Mouse (Mus musculus) heart, embryonic 14.5 days (tissue): ENCODE data around the gene Stxbp3. TPM values are rescaled to one million over a fixed set of nuclear protein-coding genes. Genes with fewer than 3 reads are reported as not detected.
A peak's percentile ranks its signal among the peaks of the same experiment; 100 is the strongest.

Experiments
- ATAC-seq: fragments of 200-750 bp; cut with Nextera tagmentation; 2 replicates; pipeline ENCODE4 v1.8.0; 2017; ENCODE audit warnings: low read depth, moderate TSS enrichment; ENCODE audit not compliant: insufficient number of reproducible peaks, insufficient read depth, low FRiP score
- H3K27ac ChIP-seq, 2 experiments: fragments of 200-500 bp in 1 of 2; fragments of 300-500 bp in 1 of 2; sonication (generic) in 1 of 2; replicated peaks in 1 of 2; 2 replicates each; pipeline ENCODE4 v1.5.1; 2012 to 2014; ENCODE audit warnings: low read depth in 2 of 2, low read length in 2 of 2, control low read depth in 1 of 2, mild to moderate bottlenecking in 1 of 2, mixed read lengths in 1 of 2; ENCODE audit not compliant: control insufficient read depth in 1 of 2, insufficient read depth in 1 of 2
- H3K27me3 ChIP-seq: fragments of 300-500 bp; sonication (generic); 2 replicates; pipeline ENCODE4 v1.6.1; 2014; ENCODE audit warnings: mild to moderate bottlenecking, low read length, control low read depth; ENCODE audit not compliant: control insufficient read depth, insufficient read depth
- H3K36me3 ChIP-seq: fragments of 300-500 bp; sonication (generic); 2 replicates; pipeline ENCODE4 v1.6.1; 2014; ENCODE audit warnings: mild to moderate bottlenecking, control low read depth, low read length, mixed read lengths; ENCODE audit not compliant: control insufficient read depth, insufficient read depth
- H3K4me1 ChIP-seq, 2 experiments: fragments of 200-500 bp in 1 of 2; fragments of 300-500 bp in 1 of 2; sonication (generic) in 1 of 2; 2 replicates each; pipeline ENCODE4 v1.6.1; 2012 to 2014; ENCODE audit warnings: low read length in 2 of 2, control low read depth in 1 of 2, mixed read lengths in 1 of 2; ENCODE audit not compliant: control insufficient read depth in 2 of 2, insufficient read depth in 2 of 2
- H3K4me2 ChIP-seq: fragments of 300-500 bp; sonication (generic); 2 replicates; pipeline ENCODE4 v1.6.1; 2014; ENCODE audit warnings: mild to moderate bottlenecking, low read length
- H3K4me3 ChIP-seq, 2 experiments: fragments of 200-500 bp in 1 of 2; fragments of 300-500 bp in 1 of 2; sonication (generic) in 1 of 2; 2 replicates each; pipeline ENCODE4 v1.5.1; 2012 to 2014; ENCODE audit warnings: low read length in 2 of 2, mild to moderate bottlenecking in 2 of 2, control low read depth in 1 of 2, low read depth in 1 of 2, moderate library complexity in 1 of 2; ENCODE audit not compliant: control insufficient read depth in 1 of 2, insufficient read depth in 1 of 2
- H3K9ac ChIP-seq: fragments of 300-500 bp; sonication (generic); 2 replicates; pipeline ENCODE4 v1.6.1; 2014; ENCODE audit warnings: mild to moderate bottlenecking, low read length
- H3K9me3 ChIP-seq: fragments of 300-500 bp; sonication (generic); 2 replicates; pipeline ENCODE4 v1.6.1; 2016; ENCODE audit warnings: low read length, control low read depth; ENCODE audit not compliant: control insufficient read depth
- WGBS: fragments of 180-500 bp; shearing (Covaris S2); extraction: QIAGEN DNeasy Blood & Tissue Kit; methylation state at CpG from one replicate; pipeline ENCODE4 v1.1.7; 2014; 5-methylcytosine and 5-hydroxymethylcytosine counted together
- polyA plus RNA-seq: library from polyadenylated mRNA; unstranded; fragments of >200 nt; fragmentation: Nextera tagmentation; extraction: Ambion mirVana; gene quantifications from 2 replicates; pipeline ENCODE4 v1.2.1, GENCODE M21; 2014

Stxbp3 gene
- polyA plus RNA-seq: 28.4 and 31.6 TPM in 2 replicates

DNA sequence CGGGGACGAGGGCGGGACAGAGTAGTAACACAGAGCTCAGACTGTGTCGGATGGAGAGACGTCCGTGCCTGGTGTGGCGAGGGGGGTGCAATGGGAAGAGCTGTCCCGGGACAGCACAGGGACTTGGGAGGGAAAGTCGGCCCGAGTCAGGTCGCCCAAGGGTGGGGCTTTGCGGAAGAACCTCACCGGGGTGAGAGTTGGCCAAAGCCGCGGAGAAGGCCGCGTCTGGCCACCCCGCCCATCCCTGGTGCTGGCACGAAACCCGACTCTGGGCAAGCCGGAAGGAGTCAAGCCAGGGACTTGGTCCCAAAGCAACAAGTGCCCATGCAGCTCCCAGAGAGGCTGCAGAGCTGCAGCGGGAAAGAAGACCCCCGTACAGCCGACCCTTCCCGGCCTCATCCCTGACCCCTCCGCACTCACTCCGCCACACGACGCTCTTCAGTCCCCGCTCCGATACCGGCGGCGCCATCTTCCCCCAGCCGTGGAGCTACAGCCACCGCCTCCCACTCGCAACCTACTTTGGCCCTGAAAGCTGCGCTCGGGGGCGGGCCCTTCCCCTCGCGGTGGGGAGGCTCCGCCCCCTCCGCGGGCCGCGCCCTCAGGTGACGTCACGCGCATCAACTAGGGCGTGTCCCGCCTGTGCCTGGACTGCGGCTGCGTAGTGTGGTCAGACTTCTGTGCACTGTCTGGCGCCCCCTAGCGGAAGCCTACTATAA lies at the start of gene Stxbp3:
Stxbp3 (minus strand) TSS at position 527 of the 716 bp plus-strand sequence.
- ATAC-seq: peak; percentile 100
- peak within 1 kb of the TSS; percentile 85 for H3K9ac ChIP-seq
- no peaks in the 10 kb centered on the region for H3K27me3 ChIP-seq
- peaks cover 3 to 13% of the 10 kb centered on the region in 2 experiments; a peak in 3 of 4 replicates for H3K4me1 ChIP-seq
- WGBS: under 1% methylated on average over 53 of the region's 56 CpGs
- H3K4me2 ChIP-seq: peak within 1 kb of the TSS; percentile 80
- H3K27ac ChIP-seq: peak within 1 kb of the TSS; percentile 87 to 88
- H3K36me3 ChIP-seq: peaks cover 9% of the 10 kb centered on the region; the same call in 1 of the 2 replicates
- H3K4me3 ChIP-seq: peak within 1 kb of the TSS; percentile 76 to 92
- H3K9me3 ChIP-seq: no peaks in the 10 kb centered on the region

DNA sequence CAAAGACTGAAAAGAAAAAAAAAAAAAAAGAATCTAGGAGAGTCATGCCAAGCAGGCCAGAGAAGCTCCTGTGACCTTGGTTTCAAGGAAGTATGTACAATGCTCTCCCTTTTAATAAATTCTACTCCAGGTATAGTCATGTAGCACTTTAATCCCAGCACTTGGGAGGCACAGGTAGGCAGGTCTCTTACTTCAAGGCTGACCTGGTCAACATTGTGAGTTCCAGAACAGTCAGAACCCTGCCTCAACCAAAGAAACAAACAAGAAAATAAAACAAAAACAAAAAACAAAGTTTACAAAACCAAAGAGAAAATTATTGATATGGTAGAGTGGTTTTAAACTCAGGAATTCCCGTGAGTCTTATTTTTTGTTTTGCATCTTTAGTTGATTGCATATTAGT lies 49.6 kb upstream of the Stxbp3 start, which contains the start of gene Fndc7:
Fndc7 (minus strand) TSS at position 101 of the 400 bp plus-strand sequence.
- H3K9me3 ChIP-seq: no peaks in the 10 kb centered on the region

DNA sequence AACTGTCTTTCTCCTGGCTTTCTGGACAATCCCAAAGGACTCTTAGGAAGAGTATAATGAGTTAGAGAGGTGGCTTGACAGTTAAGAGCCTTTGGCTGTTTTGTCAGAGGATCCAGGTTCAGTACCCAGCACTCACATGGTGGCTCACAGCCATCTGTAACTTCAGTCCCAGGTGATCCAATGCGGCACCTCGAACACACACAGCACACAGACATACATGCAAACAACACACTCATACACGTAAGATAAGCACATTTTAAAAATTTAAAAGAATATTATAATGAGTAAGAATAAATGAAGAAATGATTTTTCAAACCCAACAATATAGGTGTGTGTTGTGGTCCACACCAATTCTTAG lies 47.3 kb upstream of the Stxbp3 start:
- no peak overlapping the region for H3K4me3 ChIP-seq
- H3K27me3 ChIP-seq: no peaks in the 10 kb centered on the region
- no peak overlapping the region for H3K4me2 ChIP-seq
- no peaks in the 10 kb centered on the region for H3K9me3 ChIP-seq
- H3K9ac ChIP-seq: no peak overlapping the region
- no peak overlapping the region for H3K27ac ChIP-seq
- no peak for ATAC-seq
- H3K36me3 ChIP-seq: no peaks in the 10 kb centered on the region
- WGBS: 85% methylated on average over 3 of the region's 3 CpGs
- peaks cover 11 to 27% of the 10 kb centered on the region in 2 experiments for H3K4me1 ChIP-seq

More for the DNA sequence above, 49.6 kb upstream of the Stxbp3 start, which contains the start of gene Fndc7:
- Histone ChIP-seq H3K9ac (no peak within 1 kb of the TSS), H3K36me3 (no peaks in the 10 kb centered on the region), H3K4me1 (peaks cover 7 to 22% of the 10 kb centered on the region in 2 experiments), H3K27me3 (no peaks in the 10 kb centered on the region), H3K4me2 (no peak within 1 kb of the TSS), H3K4me3 (no peak within 1 kb of the TSS), H3K27ac (no peak within 1 kb of the TSS)
- 84% methylated on average over 1 of the region's 1 CpGs for WGBS
- no peak for ATAC-seq

DNA sequence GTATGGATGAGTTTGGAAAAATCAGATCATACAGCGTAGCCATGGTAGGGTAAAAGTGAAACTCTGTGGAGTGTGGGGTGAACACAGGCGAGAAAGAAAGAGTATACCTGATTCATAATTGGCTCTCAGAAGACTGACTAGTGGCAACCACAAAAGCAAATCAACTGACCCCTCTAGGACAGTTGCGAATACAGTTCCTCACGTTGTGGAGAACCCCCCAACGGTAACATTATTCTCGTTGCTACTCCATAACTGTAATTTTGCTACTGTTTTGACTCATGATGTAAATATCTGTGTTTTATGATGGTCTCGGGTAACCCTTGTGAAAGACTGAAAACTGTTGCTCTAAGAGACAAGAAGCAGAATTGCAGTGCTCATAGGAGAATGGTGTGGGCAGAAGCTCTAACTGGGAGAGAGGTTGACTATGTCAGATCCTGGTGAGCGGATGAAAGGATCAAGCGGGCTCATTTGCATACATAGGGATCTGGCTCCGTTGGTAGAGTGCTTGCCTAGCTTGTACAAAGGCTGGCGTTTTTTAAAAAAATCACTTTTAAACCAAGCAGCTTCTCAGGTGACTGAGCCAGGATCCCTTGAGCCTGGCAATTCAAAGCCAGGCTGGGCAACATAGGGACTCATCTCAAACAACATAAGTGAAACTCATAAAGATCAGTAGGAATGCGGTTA lies 46.8 kb upstream of the Stxbp3 start:
- no peaks in the 10 kb centered on the region for H3K9me3 ChIP-seq
- no peak overlapping the region for H3K4me2 ChIP-seq
- no peak overlapping the region for H3K9ac ChIP-seq
- H3K4me3 ChIP-seq: no peak overlapping the region
- H3K27me3 ChIP-seq: no peaks in the 10 kb centered on the region
- H3K4me1 ChIP-seq: peaks cover 11 to 27% of the 10 kb centered on the region in 2 experiments
- WGBS: 67% methylated on average over 12 of the region's 12 CpGs
- ATAC-seq: no peak
- no peaks in the 10 kb centered on the region for H3K36me3 ChIP-seq
- peak overlapping the region in 1 of 2 experiments; percentile 66; a peak in 2 of 4 replicates for H3K27ac ChIP-seq

DNA sequence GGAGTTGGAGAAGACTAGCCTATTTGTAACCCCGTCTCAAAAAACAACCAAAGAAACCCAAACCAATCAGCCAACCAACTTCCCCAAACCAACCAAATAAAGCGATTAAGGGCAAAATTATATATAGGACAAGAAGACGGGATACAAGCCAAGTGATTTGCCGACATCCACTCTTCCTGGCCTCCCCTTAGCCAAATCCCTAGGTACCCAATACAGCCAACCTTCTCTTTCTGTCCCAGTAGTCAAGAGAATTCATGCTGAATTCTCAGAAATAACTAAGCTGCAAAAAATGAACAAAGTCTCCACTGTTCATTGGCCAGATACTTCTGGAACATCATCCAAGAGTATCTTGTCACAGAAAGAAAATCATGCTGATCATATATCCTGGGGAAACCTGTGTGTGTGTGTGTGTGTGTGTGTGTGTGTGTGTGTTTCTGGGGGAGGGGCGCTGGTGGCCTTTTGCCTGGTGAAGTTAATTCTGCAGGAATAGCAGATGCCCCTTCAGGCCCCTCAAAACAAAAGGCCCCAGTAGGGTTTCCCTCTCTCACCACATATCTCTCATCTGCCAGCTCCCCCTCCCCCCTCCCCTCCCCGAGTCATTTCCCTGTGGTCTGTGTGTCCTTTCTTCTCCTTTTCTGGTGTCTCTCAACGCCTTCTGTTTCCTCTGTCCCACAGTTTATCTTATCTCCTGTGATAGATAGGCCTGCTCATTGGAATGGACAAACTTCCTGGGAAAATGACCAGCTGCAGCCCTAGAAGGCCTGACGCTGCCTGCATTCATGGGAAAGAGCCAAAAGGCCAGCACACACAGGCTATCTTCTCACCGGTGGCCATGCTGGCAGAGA lies 45.6 kb upstream of the Stxbp3 start:
- no peaks in the 10 kb centered on the region for H3K9me3 ChIP-seq
- H3K9ac ChIP-seq: no peak overlapping the region
- no peak overlapping the region for H3K4me3 ChIP-seq
- no peaks in the 10 kb centered on the region for H3K27me3 ChIP-seq
- no peaks in the 10 kb centered on the region for H3K36me3 ChIP-seq
- H3K4me2 ChIP-seq: peak overlapping the region; percentile 40
- H3K27ac ChIP-seq: peak overlapping the region; percentile 64 to 66; a peak in 3 of 4 replicates
- WGBS: 28% methylated on average over 9 of the region's 9 CpGs
- ATAC-seq: peak; percentile 83
- peaks cover 17 to 33% of the 10 kb centered on the region in 2 experiments for H3K4me1 ChIP-seq

DNA sequence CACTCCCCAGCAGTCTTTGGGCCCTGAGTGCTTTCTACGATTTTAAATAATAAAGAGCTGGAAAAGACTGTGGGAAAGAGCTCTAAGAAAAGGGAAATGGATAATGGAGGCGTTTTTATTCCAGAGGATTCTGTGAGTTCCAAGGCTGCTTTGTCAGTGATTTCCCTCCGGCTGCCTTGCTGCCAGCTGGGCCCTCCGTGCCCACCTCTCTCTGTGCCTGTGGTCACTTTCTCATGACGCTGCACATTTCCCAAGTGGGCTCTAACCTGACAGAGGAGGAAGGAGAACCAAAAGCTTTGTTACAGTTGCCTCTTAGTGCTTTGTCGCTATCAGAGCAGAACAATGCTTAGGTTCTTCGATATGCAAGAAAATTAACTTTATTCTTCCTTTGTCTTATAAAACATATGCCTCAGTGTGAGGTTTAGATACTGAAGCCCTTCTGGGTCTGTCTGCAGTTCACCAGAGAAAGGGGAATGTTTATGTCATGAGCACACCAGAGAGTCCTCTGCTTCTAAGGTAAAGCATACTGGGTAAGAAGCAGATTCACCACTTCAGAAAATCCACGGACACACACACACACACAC lies 44.5 kb upstream of the Stxbp3 start:
- Histone ChIP-seq H3K4me2 (no peak overlapping the region), H3K36me3 (no peaks in the 10 kb centered on the region), H3K9ac (no peak overlapping the region), H3K4me3 (no peak overlapping the region), H3K9me3 (no peaks in the 10 kb centered on the region), H3K27me3 (no peaks in the 10 kb centered on the region), H3K27ac (peak overlapping the region in 1 of 2 experiments; percentile 66; a peak in 2 of 4 replicates), H3K4me1 (peaks cover 23 to 42% of the 10 kb centered on the region in 2 experiments)
- 63% methylated on average over 8 of the region's 8 CpGs for WGBS
- no peak for ATAC-seq

DNA sequence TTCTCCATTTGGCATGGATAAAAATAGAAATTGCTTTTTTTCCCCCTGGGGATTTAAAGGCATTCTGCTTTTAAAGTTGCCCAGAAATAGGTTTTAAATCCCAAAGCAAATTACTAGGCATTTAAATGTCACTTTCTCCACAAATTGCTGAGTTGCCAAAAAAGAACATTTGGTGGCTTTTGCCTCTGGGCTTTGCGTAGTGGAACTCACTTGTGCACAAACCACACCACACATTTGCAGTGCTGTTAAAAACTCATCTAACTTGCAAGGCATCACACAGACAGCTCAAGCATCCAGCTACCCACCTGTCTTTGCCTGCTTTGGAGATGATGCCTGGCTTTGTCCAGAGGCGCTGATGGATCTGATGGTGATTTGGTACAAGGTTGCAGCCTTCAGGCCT lies 42.7 kb upstream of the Stxbp3 start:
- 92% methylated on average over 2 of the region's 2 CpGs for WGBS
- Histone ChIP-seq H3K9me3 (no peaks in the 10 kb centered on the region), H3K4me1 (peaks cover 32 to 54% of the 10 kb centered on the region in 2 experiments), H3K27ac (no peak overlapping the region), H3K36me3 (no peaks in the 10 kb centered on the region), H3K9ac (no peak overlapping the region), H3K4me3 (no peak overlapping the region), H3K4me2 (no peak overlapping the region), H3K27me3 (no peaks in the 10 kb centered on the region)
- ATAC-seq: no peak
